Mouse (Mus musculus): Measurements from ENCODE around the gene Pmel. TPM values are rescaled to one million over a fixed set of nuclear protein-coding genes. Genes with fewer than 3 reads are reported as not detected.
A peak's percentile ranks its signal among the peaks of the same experiment; 100 is the strongest.

Gene Pmel
- total RNA-seq, 1 experiment = 11.4 TPM

DNA sequence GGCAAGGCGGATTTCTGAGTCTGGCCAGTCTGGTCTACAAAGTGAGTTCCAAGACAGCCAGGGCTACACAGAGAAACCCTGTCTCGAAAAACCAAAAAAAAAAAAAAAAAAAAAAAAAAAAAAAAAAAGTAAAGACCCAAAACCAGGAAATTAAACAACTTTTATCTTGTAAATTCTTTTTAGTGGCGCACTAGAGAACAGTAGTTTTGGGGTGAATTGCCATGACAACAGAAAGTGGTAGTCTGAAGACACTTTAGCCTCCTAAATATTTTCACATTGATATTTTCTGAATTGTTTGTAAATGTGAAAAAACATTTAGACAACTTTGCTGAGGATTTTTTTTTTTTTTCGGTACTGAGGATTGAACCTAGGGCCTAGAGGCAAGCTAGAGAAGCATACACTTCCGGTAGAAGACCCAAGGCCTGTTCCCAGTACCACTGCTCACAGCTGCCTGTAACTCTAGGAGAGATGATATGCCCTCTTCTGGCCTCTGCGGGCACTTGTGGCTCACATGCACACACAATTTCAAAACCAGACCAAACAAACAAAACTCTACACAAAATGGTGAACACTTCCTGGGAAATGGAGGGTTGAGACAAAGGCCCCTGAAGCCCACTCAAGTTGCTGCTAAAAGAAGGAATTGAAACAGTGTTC is 6.8 kb upstream of the Pmel start:
- no peaks in the 10 kb centered on the region for H3K9me3 ChIP-seq (ENCODE audit: control insufficient read depth, insufficient read depth, low read depth, low read length)

DNA sequence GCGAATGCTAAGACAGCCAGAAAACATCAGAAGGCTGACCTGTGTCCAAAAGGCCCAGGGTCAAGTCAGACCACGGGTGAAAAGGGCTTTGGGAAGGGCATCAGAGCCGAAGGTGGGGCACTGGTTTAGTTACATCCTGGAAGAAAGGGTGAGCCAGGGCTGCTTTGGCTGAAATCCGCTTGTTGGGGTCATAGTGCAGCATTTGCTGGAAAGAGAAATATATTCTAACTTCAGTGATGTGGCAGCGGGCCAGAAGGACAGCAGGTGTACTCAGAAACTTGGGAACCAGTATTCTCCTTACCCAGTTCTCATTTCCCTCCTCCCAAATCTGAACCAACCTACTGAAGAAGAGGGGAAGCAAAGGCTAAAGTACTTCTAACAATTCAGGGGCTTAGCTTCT is 5.0 kb upstream of the Pmel start:
- peaks cover 27% of the 10 kb centered on the region for H3K36me3 ChIP-seq (ENCODE audit: control insufficient read depth, insufficient read depth, low read length, poor library complexity, severe bottlenecking)
- in situ Hi-C loops (cut with MboI; ENCODE audit: low sequenced_read_pairs in 2 of 2, unreplicated experiment in 2 of 2) = no loop called here
- H3K9me3 ChIP-seq (ENCODE audit: control insufficient read depth, insufficient read depth, low read depth, low read length) = no peaks in the 10 kb centered on the region
- DNase-seq (ENCODE audit: low read depth, low spot score) = no peak
- no peak overlapping the region for H3K4me3 ChIP-seq (ENCODE audit: insufficient read depth in 1 of 2, low read depth in 1 of 2, low read length in 2 of 2, poor library complexity in 1 of 2, severe bottlenecking in 1 of 2)
- TF ChIP-seq MAFK (IDR thresholded peaks at IDR 0.05; ENCODE audit: insufficient read depth, low read depth, low read length) (no peak), ZNF384 (IDR thresholded peaks at IDR 0.05; ENCODE audit: low read depth, low read length) (no peak), HCFC1 (IDR thresholded peaks at IDR 0.05; ENCODE audit: borderline replicate concordance, insufficient read depth, low read length) (no peak), CHD2 (IDR thresholded peaks at IDR 0.05; ENCODE audit: low read depth, low read length) (no peak), ZC3H11A (IDR thresholded peaks at IDR 0.05; ENCODE audit: borderline replicate concordance, low read depth, low read length) (no peak)
- H3K27ac ChIP-seq (ENCODE audit: insufficient read depth, low read depth, low read length, poor library complexity, severe bottlenecking) = no peak overlapping the region
- peaks cover 7 to 9% of the 10 kb centered on the region in 2 experiments; a peak in 3 of 4 replicates for H3K4me1 ChIP-seq (ENCODE audit: control insufficient read depth in 2 of 2, insufficient read depth in 2 of 2, low read length in 2 of 2, poor library complexity in 1 of 2)
- no peak overlapping the region for H3K9ac ChIP-seq (ENCODE audit: insufficient read depth, low read depth, low read length, poor library complexity, severe bottlenecking)

More for the DNA sequence above, 6.8 kb upstream of the Pmel start:
- no peak for TF ChIP-seq MAFK (IDR thresholded peaks at IDR 0.05; ENCODE audit: insufficient read depth, low read depth, low read length)
- TF ChIP-seq HCFC1 (IDR thresholded peaks at IDR 0.05; ENCODE audit: borderline replicate concordance, insufficient read depth, low read length) = no peak
- peak; percentile 91 for TF ChIP-seq ZNF384 (IDR thresholded peaks at IDR 0.05; ENCODE audit: low read depth, low read length)
- in situ Hi-C loops (cut with MboI; ENCODE audit: low sequenced_read_pairs in 2 of 2, unreplicated experiment in 2 of 2) = no loop called here
- H3K36me3 ChIP-seq (ENCODE audit: control insufficient read depth, insufficient read depth, low read length, poor library complexity, severe bottlenecking) = peaks cover 25% of the 10 kb centered on the region
- peak overlapping the region; percentile 24; the same call in 1 of the 2 replicates for H3K9ac ChIP-seq (ENCODE audit: insufficient read depth, low read depth, low read length, poor library complexity, severe bottlenecking)
- DNase-seq (ENCODE audit: low read depth, low spot score) = no peak
- H3K27ac ChIP-seq (ENCODE audit: insufficient read depth, low read depth, low read length, poor library complexity, severe bottlenecking) = peak overlapping the region; percentile 45; the same call in 1 of the 2 replicates
- no peak overlapping the region; a peak in 1 of 4 replicates for H3K4me3 ChIP-seq (ENCODE audit: insufficient read depth in 1 of 2, low read depth in 1 of 2, low read length in 2 of 2, poor library complexity in 1 of 2, severe bottlenecking in 1 of 2)
- peaks cover 4 to 5% of the 10 kb centered on the region in 2 experiments; a peak in 3 of 4 replicates for H3K4me1 ChIP-seq (ENCODE audit: control insufficient read depth in 2 of 2, insufficient read depth in 2 of 2, low read length in 2 of 2, poor library complexity in 1 of 2)

DNA sequence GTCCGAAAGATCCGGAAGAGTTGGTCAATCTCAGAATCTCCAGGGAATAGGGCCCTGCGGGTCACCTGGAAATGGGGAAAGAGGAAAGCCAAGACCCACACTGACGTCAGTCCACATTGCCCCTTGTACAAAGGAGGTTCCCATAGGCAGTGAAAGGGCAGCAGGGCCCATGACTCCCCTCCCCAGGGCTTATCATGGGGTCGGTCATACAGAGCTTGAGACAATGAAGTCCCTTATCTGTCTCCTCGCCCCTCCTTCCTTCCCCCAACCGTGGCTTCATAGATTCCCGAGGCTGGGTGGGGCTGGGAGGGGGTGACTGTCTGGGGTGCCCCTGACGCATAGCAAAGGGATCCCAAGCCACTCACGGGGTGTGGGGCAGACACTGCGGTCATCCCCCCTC is 4.4 kb upstream of the Pmel start:
- peaks cover 7 to 9% of the 10 kb centered on the region in 2 experiments; a peak in 3 of 4 replicates for H3K4me1 ChIP-seq (ENCODE audit: control insufficient read depth in 2 of 2, insufficient read depth in 2 of 2, low read length in 2 of 2, poor library complexity in 1 of 2)
- H3K9me3 ChIP-seq (ENCODE audit: control insufficient read depth, insufficient read depth, low read depth, low read length) = no peaks in the 10 kb centered on the region
- H3K4me3 ChIP-seq (ENCODE audit: insufficient read depth in 1 of 2, low read depth in 1 of 2, low read length in 2 of 2, poor library complexity in 1 of 2, severe bottlenecking in 1 of 2) = no peak overlapping the region
- peak overlapping the region; percentile 20; the same call in 1 of the 2 replicates for H3K9ac ChIP-seq (ENCODE audit: insufficient read depth, low read depth, low read length, poor library complexity, severe bottlenecking)
- TF ChIP-seq HCFC1 (IDR thresholded peaks at IDR 0.05; ENCODE audit: borderline replicate concordance, insufficient read depth, low read length) (no peak), CHD2 (IDR thresholded peaks at IDR 0.05; ENCODE audit: low read depth, low read length) (no peak), ZC3H11A (IDR thresholded peaks at IDR 0.05; ENCODE audit: borderline replicate concordance, low read depth, low read length) (no peak), ZNF384 (IDR thresholded peaks at IDR 0.05; ENCODE audit: low read depth, low read length) (no peak), MAFK (IDR thresholded peaks at IDR 0.05; ENCODE audit: insufficient read depth, low read depth, low read length) (no peak)
- in situ Hi-C loops (cut with MboI; ENCODE audit: low sequenced_read_pairs in 2 of 2, unreplicated experiment in 2 of 2) = no loop called here
- H3K27ac ChIP-seq (ENCODE audit: insufficient read depth, low read depth, low read length, poor library complexity, severe bottlenecking) = no peak overlapping the region
- no peak for DNase-seq (ENCODE audit: low read depth, low spot score)
- peaks cover 27% of the 10 kb centered on the region for H3K36me3 ChIP-seq (ENCODE audit: control insufficient read depth, insufficient read depth, low read length, poor library complexity, severe bottlenecking)

DNA sequence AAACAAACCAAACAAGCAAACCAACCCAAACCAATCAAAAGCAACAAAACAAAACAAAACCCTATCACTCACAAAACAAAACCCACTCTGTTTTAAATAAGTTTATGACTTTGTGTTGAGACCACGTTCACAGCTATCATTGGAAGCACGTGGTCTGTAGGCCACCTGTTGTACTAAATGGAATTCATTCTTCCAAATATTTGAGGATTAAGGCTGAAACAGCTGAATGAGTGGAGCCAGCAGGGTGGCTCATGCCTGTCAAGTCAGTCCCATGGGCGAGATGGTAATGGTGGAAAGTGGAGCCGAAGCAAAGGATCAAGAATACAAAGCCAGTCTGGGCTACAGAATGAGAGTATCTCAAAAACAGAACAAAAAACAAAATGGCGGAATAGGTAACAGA is 3.3 kb upstream of the Pmel start:
- Histone ChIP-seq H3K4me1 (ENCODE audit: control insufficient read depth in 2 of 2, insufficient read depth in 2 of 2, low read length in 2 of 2, poor library complexity in 1 of 2) (peaks cover 5 to 12% of the 10 kb centered on the region in 2 experiments; a peak in 3 of 4 replicates), H3K9me3 (ENCODE audit: control insufficient read depth, insufficient read depth, low read depth, low read length) (no peaks in the 10 kb centered on the region), H3K36me3 (ENCODE audit: control insufficient read depth, insufficient read depth, low read length, poor library complexity, severe bottlenecking) (peaks cover 27% of the 10 kb centered on the region), H3K9ac (ENCODE audit: insufficient read depth, low read depth, low read length, poor library complexity, severe bottlenecking) (no peak overlapping the region), H3K4me3 (ENCODE audit: insufficient read depth in 1 of 2, low read depth in 1 of 2, low read length in 2 of 2, poor library complexity in 1 of 2, severe bottlenecking in 1 of 2) (no peak overlapping the region), H3K27ac (ENCODE audit: insufficient read depth, low read depth, low read length, poor library complexity, severe bottlenecking) (no peak overlapping the region)
- TF ChIP-seq CHD2 (IDR thresholded peaks at IDR 0.05; ENCODE audit: low read depth, low read length) (no peak), ZC3H11A (IDR thresholded peaks at IDR 0.05; ENCODE audit: borderline replicate concordance, low read depth, low read length) (no peak), MAFK (IDR thresholded peaks at IDR 0.05; ENCODE audit: insufficient read depth, low read depth, low read length) (no peak), HCFC1 (IDR thresholded peaks at IDR 0.05; ENCODE audit: borderline replicate concordance, insufficient read depth, low read length) (no peak), ZNF384 (IDR thresholded peaks at IDR 0.05; ENCODE audit: low read depth, low read length) (no peak)
- no peak for DNase-seq (ENCODE audit: low read depth, low spot score)
- in situ Hi-C loops (cut with MboI; ENCODE audit: low sequenced_read_pairs in 2 of 2, unreplicated experiment in 2 of 2) = no loop called here

Data from ES-E14 (cell line).